8 mouse cellular contexts compared by ENCODE assay signal in the genomic region with DNA sequence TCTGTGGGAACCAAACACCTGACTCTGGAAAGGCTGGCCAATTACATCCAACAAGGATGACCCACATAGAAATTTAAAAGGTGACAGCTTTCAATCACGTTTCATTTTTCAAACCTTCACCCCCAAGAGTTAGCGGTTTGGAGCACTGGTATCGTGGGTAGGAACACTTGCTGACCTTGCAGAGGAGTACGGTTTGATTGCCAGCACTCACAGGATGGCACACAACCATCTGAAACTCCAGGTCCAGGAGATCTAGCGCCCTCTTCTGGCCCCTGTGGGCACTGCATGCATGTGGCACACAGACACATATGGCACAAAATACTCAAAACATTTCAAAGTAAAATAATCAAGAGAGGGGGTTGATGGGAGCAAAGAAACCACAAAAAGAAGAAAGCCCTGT. TPM values are rescaled to one million over a fixed set of nuclear protein-coding genes. Genes with fewer than 3 reads are reported as not detected.
A peak's percentile ranks its signal among the peaks of the same experiment; 100 is the strongest.
DNase-seq lines count a peak whose midpoint lies in the region; TF ChIP-seq lines count a peak whose summit lies in the region.

No protein-coding gene starts in this region.

- WGBS in kidney, adult 2 months: 66% methylated on average over 5 of the region's 5 CpGs
- 57% methylated on average over 5 of the region's 5 CpGs for WGBS in olfactory bulb, adult 2 months

- no peaks in the 10 kb centered on the region for H3K36me3 ChIP-seq in kidney, adult 2 months (ENCODE audit: control insufficient read depth, insufficient read depth, low read length)

- no peaks in the 10 kb centered on the region for H3K4me1 ChIP-seq in kidney, adult 2 months (ENCODE audit: control insufficient read depth, insufficient read depth, low read length)
- 0 out of 2 replicates have a peak, but pooled peaks cover 3% of the 10 kb centered on the region for H3K4me1 ChIP-seq in olfactory bulb, adult 2 months (ENCODE audit: control insufficient read depth, insufficient read depth, low read length)

- no peak overlapping the region for H3K4me3 ChIP-seq in kidney, adult 2 months (ENCODE audit: insufficient read depth, low read depth, low read length)
- no peak overlapping the region for H3K4me3 ChIP-seq in olfactory bulb, adult 2 months (ENCODE audit: insufficient read depth, low read depth, low read length)

- peak; percentile 49 for TF ChIP-seq CTCF in kidney, adult 2 months (conservative IDR thresholded peaks at IDR 0.05; ENCODE audit: insufficient read depth, insufficient read length, low read depth, low read length)
- TF ChIP-seq CTCF in olfactory bulb, adult 2 months (IDR thresholded peaks at IDR 0.05; ENCODE audit: insufficient read depth, low read depth, low read length): 0 out of 2 replicates have a peak, but pooled peaks have one; percentile 39

- intact Hi-C loops in left cerebral cortex, postnatal 25 days (cut with DNase I): no loop called here

- DNase-seq in kidney, adult 2 months: peak; percentile 15
- no peak for DNase-seq in kidney, postnatal 14 days
- peak; percentile 48 to 67 for DNase-seq in CD8-positive naive resting alpha-beta T cell, adult 2 months (ENCODE audit: low read depth in 2 of 2, low spot score in 2 of 2)
- DNase-seq in R1 (ENCODE audit: low read depth, low spot score) (peak; percentile 78), adipocyte (ENCODE audit: low spot score) (no peak)
- no peak for DNase-seq in left cerebral cortex, postnatal 25 days (ENCODE audit: low spot score in 2 of 2)
- no peak for DNase-seq in cerebellum, adult 9-11 months

- H3K27me3 ChIP-seq in kidney, adult 2 months (replicated peaks; ENCODE audit: control insufficient read depth, insufficient read depth, low read length): no peaks in the 10 kb centered on the region

- no peak for TF ChIP-seq POLR2A in kidney, adult 2 months (IDR thresholded peaks at IDR 0.05; ENCODE audit: low read depth, low read length)
- TF ChIP-seq POLR2A in olfactory bulb, adult 2 months (IDR thresholded peaks at IDR 0.05; ENCODE audit: insufficient read depth, low read depth, low read length): no peak

- H3K27ac ChIP-seq in kidney, adult 2 months (ENCODE audit: insufficient read depth, low read depth, low read length): no peak overlapping the region
- no peak overlapping the region for H3K27ac ChIP-seq in olfactory bulb, adult 2 months (ENCODE audit: insufficient read depth, low read depth, low read length)

RNA-seq across cellular contexts. Expression of a gene that starts 3.8 kb away (rescaled TPM):
- 9.2 and 9.6 TPM in 2 replicates for polyA plus RNA-seq in kidney, adult 2 months (2012; rRNA removed)
- not detected in 2 replicates for polyA plus RNA-seq in olfactory bulb, adult 2 months (2012; ENCODE audit: insufficient read depth, insufficient read length, low replicate concordance, missing spikeins)
- total RNA-seq in left cerebral cortex, postnatal 25 days (2021): 10 to 100 TPM; 17.7 to 23.0 TPM

RNA-seq across cellular contexts. Expression of a gene that starts 10.4 kb away (rescaled TPM):
- 21.0 and 23.5 TPM in 2 replicates for polyA plus RNA-seq in kidney, adult 2 months (2012; rRNA removed)
- polyA plus RNA-seq in olfactory bulb, adult 2 months (2012; ENCODE audit: insufficient read depth, insufficient read length, low replicate concordance, missing spikeins): not detected in 2 replicates
- 10 to 100 TPM; 13.5 to 16.4 TPM for total RNA-seq in left cerebral cortex, postnatal 25 days (2021)

RNA-seq across cellular contexts. Expression of a gene that starts 16.2 kb away (rescaled TPM):
- polyA plus RNA-seq in kidney, adult 2 months (2012; rRNA removed): 47.1 and 59.0 TPM in 2 replicates
- 145 TPM in 1 of 2 replicates, not detected in the other for polyA plus RNA-seq in olfactory bulb, adult 2 months (2012; ENCODE audit: insufficient read depth, insufficient read length, low replicate concordance, missing spikeins)
- total RNA-seq in left cerebral cortex, postnatal 25 days (2021): 100 to 1,000 TPM; 135 to 136 TPM

RNA-seq across cellular contexts. Expression of a gene that starts 16.3 kb away (rescaled TPM):
- polyA plus RNA-seq in kidney, adult 2 months (2012; rRNA removed): not detected in 2 replicates
- not detected in 2 replicates for polyA plus RNA-seq in olfactory bulb, adult 2 months (2012; ENCODE audit: insufficient read depth, insufficient read length, low replicate concordance, missing spikeins)
- 10 to 100 TPM in 1 of 2 experiments, 1 to 10 TPM in 1; 3.2 to 16.8 TPM for total RNA-seq in left cerebral cortex, postnatal 25 days (2021)

RNA-seq across cellular contexts. Expression of a gene that starts 25.4 kb away (rescaled TPM):
- polyA plus RNA-seq in kidney, adult 2 months (2012; rRNA removed): 111 and 114 TPM in 2 replicates
- not detected in 2 replicates for polyA plus RNA-seq in olfactory bulb, adult 2 months (2012; ENCODE audit: insufficient read depth, insufficient read length, low replicate concordance, missing spikeins)
- 100 to 1,000 TPM; 204 to 231 TPM for total RNA-seq in left cerebral cortex, postnatal 25 days (2021)

Comparison
In these comparisons a context has a peak if more than half of its experiments do, and no peak if none do; other contexts are left out.
1. DNase-seq: peak in kidney, adult 2 months (single experiment), CD8-positive naive resting alpha-beta T cell, adult 2 months (2 of 2) and R1 (single experiment); none in kidney, postnatal 14 days (single experiment), left cerebral cortex, postnatal 25 days (0 of 2), adipocyte (single experiment) and cerebellum, adult 9-11 months (single experiment).
2. RNA of a gene that starts 3.8 kb away (polyA plus RNA-seq): 9.2 to 9.6 TPM in kidney, adult 2 months; not detected in olfactory bulb, adult 2 months; every median in the first group is over 10 times any median in the second.
3. RNA of a gene that starts 10.4 kb away (polyA plus RNA-seq): 21.0 to 23.5 TPM in kidney, adult 2 months; not detected in olfactory bulb, adult 2 months; every median in the first group is over 10 times any median in the second.